Mouse (Mus musculus): ENCODE results near the gene Gm5129. TPM values are rescaled to one million over a fixed set of nuclear protein-coding genes. Genes with fewer than 3 reads are reported as not detected.
"Not testable (repeated sequence)": the region's sequence is repeated elsewhere in the genome, so short reads cannot be mapped to it uniquely, and the experiment has no call there.

The Gm5129 gene
- polyA plus RNA-seq, 1 experiment from 2014 or later: not detected

- no peaks in the 10 kb centered on the region for H3K27me3 ChIP-seq (replicated peaks)
- no peaks in the 10 kb centered on the region for H3K9me3 ChIP-seq (replicated peaks)
- H3K4me2 ChIP-seq: no peak overlapping the region
- peaks cover 57% of the 10 kb centered on the region for H3K36me3 ChIP-seq
- no peak overlapping the region for H3K27ac ChIP-seq (replicated peaks)
- H3K4me1 ChIP-seq: no peaks in the 10 kb centered on the region
- no peak overlapping the region for H3K4me3 ChIP-seq (replicated peaks)
- H3K9ac ChIP-seq (replicated peaks): no peak overlapping the region
- no peak for ATAC-seq (ENCODE audit: low FRiP score)
Observed at GRCm38 (mm10) chr5:29751306-29751705, 15.6 kb upstream of the Gm5129 start.

- Histone ChIP-seq H3K9ac (replicated peaks) (no peak overlapping the region), H3K4me3 (replicated peaks) (no peak overlapping the region), H3K4me2 (no peak overlapping the region), H3K27ac (replicated peaks) (no peak overlapping the region), H3K27me3 (replicated peaks) (no peaks in the 10 kb centered on the region), H3K36me3 (peaks cover 27% of the 10 kb centered on the region), H3K9me3 (replicated peaks) (no peaks in the 10 kb centered on the region), H3K4me1 (no peaks in the 10 kb centered on the region)
- WGBS: 92% methylated on average over 2 of the region's 2 CpGs
- no peak for ATAC-seq (ENCODE audit: low FRiP score)
Observed at GRCm38 (mm10) chr5:29747661-29748060, 11.9 kb upstream of the Gm5129 start.

- Histone ChIP-seq H3K9ac (replicated peaks) (no peak overlapping the region), H3K27ac (replicated peaks) (no peak overlapping the region), H3K4me3 (replicated peaks) (no peak overlapping the region), H3K4me2 (no peak overlapping the region), H3K9me3 (replicated peaks) (no peaks in the 10 kb centered on the region), H3K4me1 (peaks cover 35% of the 10 kb centered on the region), H3K36me3 (no peaks in the 10 kb centered on the region), H3K27me3 (replicated peaks) (no peaks in the 10 kb centered on the region)
- 75% methylated on average over 4 of the region's 4 CpGs for WGBS
- no peak for ATAC-seq (ENCODE audit: low FRiP score)
Observed at GRCm38 (mm10) chr5:29741093-29741492, 5.4 kb upstream of the Gm5129 start.

GRCm38 (mm10) chr5:29740651-29741050 lies 4.9 kb upstream of the Gm5129 start:
- Histone ChIP-seq H3K9ac (replicated peaks) (no peak overlapping the region), H3K4me1 (peaks cover 35% of the 10 kb centered on the region), H3K9me3 (replicated peaks) (no peaks in the 10 kb centered on the region), H3K36me3 (no peaks in the 10 kb centered on the region), H3K27ac (replicated peaks) (no peak overlapping the region), H3K4me2 (no peak overlapping the region), H3K27me3 (replicated peaks) (no peaks in the 10 kb centered on the region), H3K4me3 (replicated peaks) (no peak overlapping the region)
- WGBS: 91% methylated on average over 1 of the region's 1 CpGs
- no peak for ATAC-seq (ENCODE audit: low FRiP score)

GRCm38 (mm10) chr5:29738076-29738475 lies 2.3 kb upstream of the Gm5129 start:
- Histone ChIP-seq H3K36me3 (no peaks in the 10 kb centered on the region), H3K27ac (replicated peaks) (no peak overlapping the region), H3K9me3 (replicated peaks) (no peaks in the 10 kb centered on the region), H3K4me2 (0 out of 2 replicates have a peak overlapping the region, but pooled peaks have one; percentile 5), H3K27me3 (replicated peaks) (no peaks in the 10 kb centered on the region), H3K9ac (replicated peaks) (no peak overlapping the region), H3K4me3 (replicated peaks) (no peak overlapping the region), H3K4me1 (peaks cover 42% of the 10 kb centered on the region)
- 89% methylated on average over 4 of the region's 4 CpGs for WGBS
- no peak for ATAC-seq (ENCODE audit: low FRiP score)

GRCm38 (mm10) chr5:29737471-29737870 lies 1.7 kb upstream of the Gm5129 start:
- Histone ChIP-seq H3K27me3 (replicated peaks) (no peaks in the 10 kb centered on the region), H3K4me3 (replicated peaks) (peak overlapping the region; percentile 94; the same call in 1 of the 2 replicates), H3K36me3 (no peaks in the 10 kb centered on the region), H3K4me1 (peaks cover 42% of the 10 kb centered on the region), H3K9ac (replicated peaks) (no peak overlapping the region), H3K4me2 (peak overlapping the region; percentile 85), H3K27ac (replicated peaks) (no peak overlapping the region), H3K9me3 (replicated peaks) (no peaks in the 10 kb centered on the region)
- ATAC-seq (ENCODE audit: low FRiP score): no peak
- 92% methylated on average over 5 of the region's 5 CpGs for WGBS

- Histone ChIP-seq H3K27ac (replicated peaks) (no peak overlapping the region), H3K4me3 (replicated peaks) (peak overlapping the region; percentile 94), H3K36me3 (no peaks in the 10 kb centered on the region), H3K9me3 (replicated peaks) (no peaks in the 10 kb centered on the region), H3K9ac (replicated peaks) (peak overlapping the region; percentile 93; the same call in 1 of the 2 replicates), H3K4me2 (peak overlapping the region; percentile 85), H3K4me1 (peaks cover 42% of the 10 kb centered on the region), H3K27me3 (replicated peaks) (no peaks in the 10 kb centered on the region)
- WGBS: 50% methylated on average over 9 of the region's 9 CpGs
- no peak for ATAC-seq (ENCODE audit: low FRiP score)
Observed at GRCm38 (mm10) chr5:29736942-29737341, 1.2 kb upstream of the Gm5129 start.

- peak; percentile 68 for ATAC-seq (ENCODE audit: low FRiP score)
- Histone ChIP-seq H3K9me3 (replicated peaks) (no peaks in the 10 kb centered on the region), H3K4me3 (replicated peaks) (peak overlapping the region; percentile 94), H3K27me3 (replicated peaks) (no peaks in the 10 kb centered on the region), H3K27ac (replicated peaks) (peak overlapping the region; percentile 97), H3K4me2 (peak overlapping the region; percentile 85), H3K4me1 (peaks cover 42% of the 10 kb centered on the region), H3K36me3 (no peaks in the 10 kb centered on the region), H3K9ac (replicated peaks) (peak overlapping the region; percentile 93)
- 2% methylated on average over 48 of the region's 48 CpGs for WGBS
Observed at GRCm38 (mm10) chr5:29736073-29736900, 551 bp upstream of the Gm5129 start.

GRCm38 (mm10) chr5:29734831-29735510 lies 765 bp downstream of the Gm5129 start:
- Histone ChIP-seq H3K9me3 (replicated peaks) (no peaks in the 10 kb centered on the region), H3K36me3 (no peaks in the 10 kb centered on the region), H3K27ac (replicated peaks) (peak overlapping the region; percentile 97), H3K4me2 (peak overlapping the region; percentile 85), H3K9ac (replicated peaks) (peak overlapping the region; percentile 93), H3K4me3 (replicated peaks) (peak overlapping the region; percentile 94), H3K4me1 (peaks cover 39% of the 10 kb centered on the region), H3K27me3 (replicated peaks) (no peaks in the 10 kb centered on the region)
- WGBS: 54% methylated on average over 6 of the region's 6 CpGs
- peak; percentile 25 for ATAC-seq (ENCODE audit: low FRiP score)

- H3K27me3 ChIP-seq (replicated peaks); H3K36me3 ChIP-seq; H3K4me1 ChIP-seq; H3K4me3 ChIP-seq (replicated peaks); H3K27ac ChIP-seq (replicated peaks); H3K9ac ChIP-seq (replicated peaks); H3K9me3 ChIP-seq (replicated peaks); H3K4me2 ChIP-seq; ATAC-seq (ENCODE audit: low FRiP score): not testable (repeated sequence)
- 88% methylated on average over 5 of the region's 5 CpGs for WGBS
Observed at GRCm38 (mm10) chr5:29726070-29726469, 9.7 kb downstream of the Gm5129 start.

- Histone ChIP-seq H3K27ac (replicated peaks) (no peak overlapping the region), H3K9ac (replicated peaks) (no peak overlapping the region), H3K9me3 (replicated peaks) (no peaks in the 10 kb centered on the region), H3K4me2 (no peak overlapping the region), H3K36me3 (no peaks in the 10 kb centered on the region), H3K27me3 (replicated peaks) (no peaks in the 10 kb centered on the region), H3K4me1 (no peaks in the 10 kb centered on the region), H3K4me3 (replicated peaks) (no peak overlapping the region)
- 86% methylated on average over 2 of the region's 2 CpGs for WGBS
- no peak for ATAC-seq (ENCODE audit: low FRiP score)
Observed at GRCm38 (mm10) chr5:29725369-29725768, 10.4 kb downstream of the Gm5129 start.

GRCm38 (mm10) chr5:29721159-29721558 lies 14.6 kb downstream of the Gm5129 start:
- Histone ChIP-seq H3K27me3 (replicated peaks) (no peaks in the 10 kb centered on the region), H3K9me3 (replicated peaks) (no peaks in the 10 kb centered on the region), H3K4me3 (replicated peaks) (no peak overlapping the region), H3K36me3 (no peaks in the 10 kb centered on the region), H3K4me2 (no peak overlapping the region), H3K9ac (replicated peaks) (no peak overlapping the region), H3K4me1 (no peaks in the 10 kb centered on the region), H3K27ac (replicated peaks) (no peak overlapping the region)
- 21% methylated on average over 1 of the region's 1 CpGs for WGBS
- ATAC-seq (ENCODE audit: low FRiP score): no peak

Measured in neural tube, embryonic 15.5 days (tissue).